Mouse (Mus musculus): ENCODE results near the gene Lsamp.

Gene Lsamp

GRCm38 (mm10) chr16:39984205-39984634 is at the start of gene Lsamp:
Gene Lsamp, plus strand, starts transcription at chr16:39984361.
- no peak for DNase-seq (ENCODE audit: low read depth in 1 of 2, low spot score in 2 of 2)

GRCm38 (mm10) chr16:39957686-39958085 is 26.5 kb upstream of the Lsamp start:
- DNase-seq (ENCODE audit: low read depth in 1 of 2, low spot score in 2 of 2): no peak

- no peak for DNase-seq (ENCODE audit: low read depth in 1 of 2, low spot score in 2 of 2)
Measured at GRCm38 (mm10) chr16:39972712-39973111, 11.4 kb upstream of the Lsamp start.

GRCm38 (mm10) chr16:39984635-39985291 is 602 bp downstream of the Lsamp start:
- DNase-seq (ENCODE audit: low read depth in 1 of 2, low spot score in 2 of 2): no peak

- no peak for DNase-seq (ENCODE audit: low read depth in 1 of 2, low spot score in 2 of 2)
Measured at GRCm38 (mm10) chr16:39988466-39988865, 4.3 kb downstream of the Lsamp start.

GRCm38 (mm10) chr16:39994821-39995220 is 10.7 kb downstream of the Lsamp start:
- no peak for DNase-seq (ENCODE audit: low read depth in 1 of 2, low spot score in 2 of 2)

GRCm38 (mm10) chr16:40008800-40009199 is 24.6 kb downstream of the Lsamp start:
- no peak for DNase-seq (ENCODE audit: low read depth in 1 of 2, low spot score in 2 of 2)

GRCm38 (mm10) chr16:40011106-40011505 is 26.9 kb downstream of the Lsamp start:
- no peak for DNase-seq (ENCODE audit: low read depth in 1 of 2, low spot score in 2 of 2)

GRCm38 (mm10) chr16:40022611-40023010 is 38.5 kb downstream of the Lsamp start:
- no peak for DNase-seq (ENCODE audit: low read depth in 1 of 2, low spot score in 2 of 2)

GRCm38 (mm10) chr16:40036719-40037118 is 52.6 kb downstream of the Lsamp start:
- DNase-seq (ENCODE audit: low read depth in 1 of 2, low spot score in 2 of 2): no peak

- no peak for DNase-seq (ENCODE audit: low read depth in 1 of 2, low spot score in 2 of 2)
Measured at GRCm38 (mm10) chr16:40059546-40059945, 75.4 kb downstream of the Lsamp start.

- no peak for DNase-seq (ENCODE audit: low read depth in 1 of 2, low spot score in 2 of 2)
Measured at GRCm38 (mm10) chr16:40059968-40060367, 75.8 kb downstream of the Lsamp start.

GRCm38 (mm10) chr16:40060491-40060890 is 76.3 kb downstream of the Lsamp start:
- DNase-seq (ENCODE audit: low read depth in 1 of 2, low spot score in 2 of 2): no peak

- DNase-seq (ENCODE audit: low read depth in 1 of 2, low spot score in 2 of 2): no peak
Measured at GRCm38 (mm10) chr16:40075556-40075955, 91.4 kb downstream of the Lsamp start.

- DNase-seq (ENCODE audit: low read depth in 1 of 2, low spot score in 2 of 2): no peak
Measured at GRCm38 (mm10) chr16:40080224-40080623, 96.1 kb downstream of the Lsamp start.

GRCm38 (mm10) chr16:40104329-40104728 is 120.2 kb downstream of the Lsamp start:
- no peak for DNase-seq (ENCODE audit: low read depth in 1 of 2, low spot score in 2 of 2)

GRCm38 (mm10) chr16:40182918-40183317 is 198.8 kb downstream of the Lsamp start:
- no peak for DNase-seq (ENCODE audit: low read depth in 1 of 2, low spot score in 2 of 2)

- DNase-seq (ENCODE audit: low read depth in 1 of 2, low spot score in 2 of 2): no peak
Measured at GRCm38 (mm10) chr16:40187987-40188590, 203.9 kb downstream of the Lsamp start.

- no peak for DNase-seq (ENCODE audit: low read depth in 1 of 2, low spot score in 2 of 2)
Measured at GRCm38 (mm10) chr16:40194401-40194800, 210.2 kb downstream of the Lsamp start.

GRCm38 (mm10) chr16:40194839-40195238 is 210.7 kb downstream of the Lsamp start:
- no peak for DNase-seq (ENCODE audit: low read depth in 1 of 2, low spot score in 2 of 2)

GRCm38 (mm10) chr16:40228627-40229026 is 244.5 kb downstream of the Lsamp start:
- DNase-seq (ENCODE audit: low read depth in 1 of 2, low spot score in 2 of 2): no peak

- DNase-seq (ENCODE audit: low read depth in 1 of 2, low spot score in 2 of 2): no peak
Measured at GRCm38 (mm10) chr16:40233066-40233465, 248.9 kb downstream of the Lsamp start.
